ENCODE assay signal across 17 mouse cellular contexts in the genomic region with DNA sequence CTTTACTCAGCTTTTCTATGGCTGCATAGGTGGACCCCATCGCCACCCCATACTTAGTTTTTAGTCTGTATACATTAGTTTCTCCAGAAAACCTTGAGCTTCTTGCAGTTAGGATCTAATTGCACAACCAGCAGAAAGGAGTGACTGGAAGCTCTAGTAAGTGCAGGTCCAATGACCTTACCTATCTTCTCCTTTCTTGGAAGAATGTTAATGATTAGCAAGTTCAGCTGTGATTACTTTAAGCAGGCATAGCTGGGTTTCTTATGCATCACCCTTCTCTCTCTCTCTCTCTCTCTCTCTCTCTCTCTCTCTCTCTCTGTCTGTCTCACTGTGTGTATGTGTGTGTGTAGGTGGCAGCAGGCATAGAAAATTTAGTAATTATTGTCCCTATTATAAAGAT. TPM values are rescaled to one million over a fixed set of nuclear protein-coding genes. Genes with fewer than 3 reads are reported as not detected.
"Had no signal": no experiment of that assay in that cellular context is flagged by ENCODE, and none has a peak within 500 bp of the region (broad histone marks: within the 10 kb centered on the region; RNA-seq: fewer than 3 reads in every experiment).

No protein-coding gene starts in this region.

- H3K9ac ChIP-seq: hindbrain, embryonic 14.5 days; limb, embryonic 12.5 days; liver, embryonic 15.5 days; lung, embryonic 14.5 days; neural tube, embryonic 12.5 days; stomach, embryonic 15.5 days had no signal

- H3K27me3 ChIP-seq: limb, embryonic 12.5 days; liver, embryonic 15.5 days; neural tube, embryonic 12.5 days; stomach, embryonic 15.5 days had no signal

- H3K27ac ChIP-seq: hindbrain, embryonic 14.5 days; layer of hippocampus, adult 2 months; limb, embryonic 12.5 days; liver, embryonic 15.5 days; midbrain, embryonic 10.5 days; neural tube, embryonic 12.5 days; stomach, embryonic 15.5 days had no signal

- H3K36me3 ChIP-seq: limb, embryonic 12.5 days; liver, embryonic 15.5 days; midbrain, embryonic 10.5 days; neural tube, embryonic 12.5 days; stomach, embryonic 15.5 days had no signal

- DNase-seq: kidney, postnatal 4 days; lung, embryonic 14.5 days; lung, postnatal 10 days; lung, postnatal 4 days; midbrain, embryonic 14.5 days; thymus, postnatal 36 days had no signal

- H3K4me1 ChIP-seq: limb, embryonic 12.5 days; liver, embryonic 15.5 days; midbrain, embryonic 10.5 days; neural tube, embryonic 12.5 days; stomach, embryonic 15.5 days had no signal

- H3K9me3 ChIP-seq: limb, embryonic 12.5 days; liver, embryonic 15.5 days; midbrain, embryonic 10.5 days; neural tube, embryonic 12.5 days; stomach, embryonic 15.5 days had no signal

- H3K4me3 ChIP-seq: layer of hippocampus, adult 2 months; limb, embryonic 12.5 days; liver, embryonic 15.5 days; midbrain, embryonic 10.5 days; myocyte; neural tube, embryonic 12.5 days; stomach, embryonic 15.5 days had no signal

- H3K4me2 ChIP-seq: hindbrain, embryonic 14.5 days; limb, embryonic 12.5 days; liver, embryonic 11.5 days; liver, embryonic 15.5 days; lung, embryonic 14.5 days; neural tube, embryonic 12.5 days; stomach, embryonic 15.5 days had no signal

RNA-seq across cellular contexts. Expression of a gene that starts 23.7 kb away (rescaled TPM):
- polyA plus RNA-seq: hindbrain, embryonic 14.5 days; limb, embryonic 12.5 days; liver, embryonic 11.5 days; liver, embryonic 15.5 days; lung, embryonic 14.5 days; midbrain, embryonic 10.5 days; midbrain, embryonic 14.5 days; myocyte; neural tube, embryonic 12.5 days; spleen, adult 2 months; stomach, embryonic 15.5 days; thymus, postnatal 0 days had no signal

RNA-seq across cellular contexts. Expression of a gene that starts 58.4 kb away (rescaled TPM):
- polyA plus RNA-seq: hindbrain, embryonic 14.5 days; limb, embryonic 12.5 days; liver, embryonic 11.5 days; liver, embryonic 15.5 days; lung, embryonic 14.5 days; midbrain, embryonic 10.5 days; midbrain, embryonic 14.5 days; neural tube, embryonic 12.5 days; spleen, adult 2 months; thymus, postnatal 0 days had no signal
